Mouse (Mus musculus): ENCODE measurements around the gene Mast4.

The Mast4 gene

GRCm38 (mm10) chr13:103244053-103244452 is 90.2 kb downstream of the Mast4 start:
- no peak for DNase-seq (ENCODE audit: low read depth, low spot score)

GRCm38 (mm10) chr13:103241092-103241491 is 93.2 kb downstream of the Mast4 start:
- no peak for DNase-seq (ENCODE audit: low read depth, low spot score)

GRCm38 (mm10) chr13:103239654-103240053 is 94.6 kb downstream of the Mast4 start:
- DNase-seq (ENCODE audit: low read depth, low spot score), result no peak

- DNase-seq (ENCODE audit: low read depth, low spot score), result no peak
Measured at GRCm38 (mm10) chr13:103238034-103238705, 96.1 kb downstream of the Mast4 start.

- DNase-seq (ENCODE audit: low read depth, low spot score), result no peak
Measured at GRCm38 (mm10) chr13:103232171-103232570, 102.1 kb downstream of the Mast4 start.

- no peak for DNase-seq (ENCODE audit: low read depth, low spot score)
Measured at GRCm38 (mm10) chr13:103229069-103229468, 105.2 kb downstream of the Mast4 start.

- no peak for DNase-seq (ENCODE audit: low read depth, low spot score)
Measured at GRCm38 (mm10) chr13:103225895-103226815, 108.1 kb downstream of the Mast4 start.

GRCm38 (mm10) chr13:103225217-103225894 is 108.9 kb downstream of the Mast4 start:
- DNase-seq (ENCODE audit: low read depth, low spot score), result no peak

GRCm38 (mm10) chr13:103220479-103221064 is 113.7 kb downstream of the Mast4 start:
- DNase-seq (ENCODE audit: low read depth, low spot score), result no peak

- no peak for DNase-seq (ENCODE audit: low read depth, low spot score)
Measured at GRCm38 (mm10) chr13:103219999-103220398, 114.3 kb downstream of the Mast4 start.

GRCm38 (mm10) chr13:103217486-103217885 is 116.8 kb downstream of the Mast4 start:
- no peak for DNase-seq (ENCODE audit: low read depth, low spot score)

GRCm38 (mm10) chr13:103214506-103214905 is 119.8 kb downstream of the Mast4 start:
- DNase-seq (ENCODE audit: low read depth, low spot score), result no peak

- no peak for DNase-seq (ENCODE audit: low read depth, low spot score)
Measured at GRCm38 (mm10) chr13:103211953-103212352, 122.3 kb downstream of the Mast4 start.

GRCm38 (mm10) chr13:103211501-103211941 is 122.8 kb downstream of the Mast4 start:
- no peak for DNase-seq (ENCODE audit: low read depth, low spot score)

- no peak for DNase-seq (ENCODE audit: low read depth, low spot score)
Measured at GRCm38 (mm10) chr13:103210746-103211145, 123.6 kb downstream of the Mast4 start.

GRCm38 (mm10) chr13:103207199-103207598 is 127.1 kb downstream of the Mast4 start:
- DNase-seq (ENCODE audit: low read depth, low spot score), result no peak

- DNase-seq (ENCODE audit: low read depth, low spot score), result no peak
Measured at GRCm38 (mm10) chr13:103206644-103207043, 127.7 kb downstream of the Mast4 start.

GRCm38 (mm10) chr13:103205191-103205590 is 129.1 kb downstream of the Mast4 start:
- no peak for DNase-seq (ENCODE audit: low read depth, low spot score)

- no peak for DNase-seq (ENCODE audit: low read depth, low spot score)
Measured at GRCm38 (mm10) chr13:103203376-103203895, 130.9 kb downstream of the Mast4 start.

- DNase-seq (ENCODE audit: low read depth, low spot score), result no peak
Measured at GRCm38 (mm10) chr13:103201016-103201760, 133.1 kb downstream of the Mast4 start.
